Mouse (Mus musculus): ENCODE measurements around the gene Kmt5a. TPM values are rescaled to one million over a fixed set of nuclear protein-coding genes. Genes with fewer than 3 reads are reported as not detected.

Kmt5a gene
- polyA plus RNA-seq, 1 experiment from 2014 or later = 61.3 TPM

DNA sequence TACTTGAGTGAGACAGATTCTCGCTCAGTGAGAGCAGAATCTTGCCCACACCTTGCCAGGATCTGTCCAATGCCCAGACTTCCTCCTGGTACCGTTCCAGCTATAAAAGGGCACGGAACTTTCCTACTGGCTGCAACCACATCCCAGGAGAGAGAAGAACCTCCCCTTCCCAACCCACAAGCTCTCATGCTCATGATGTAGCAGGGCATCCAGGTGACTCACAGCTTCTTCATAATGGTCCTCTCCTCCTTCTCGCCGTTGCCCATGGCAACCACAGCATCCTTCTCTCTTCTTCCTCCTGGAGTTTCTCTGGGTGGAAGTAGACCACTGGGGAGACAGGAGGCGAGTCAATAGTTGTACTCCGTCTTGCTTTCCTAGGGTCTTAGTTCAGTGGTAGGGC, 28.6 kb downstream of the Kmt5a start:
- no peak overlapping the region for H3K4me2 ChIP-seq
- H3K9ac ChIP-seq = no peak overlapping the region
- 88% methylated on average over 7 of the region's 7 CpGs for WGBS
- no peaks in the 10 kb centered on the region for H3K27me3 ChIP-seq
- H3K36me3 ChIP-seq = peaks cover 28% of the 10 kb centered on the region
- no peak for ATAC-seq (ENCODE audit: borderline replicate concordance, extremely low read depth, low FRiP score, low TSS enrichment)
- no peak overlapping the region for H3K27ac ChIP-seq
- H3K9me3 ChIP-seq = no peaks in the 10 kb centered on the region
- no peak overlapping the region for H3K4me3 ChIP-seq
- H3K4me1 ChIP-seq = no peaks in the 10 kb centered on the region

DNA sequence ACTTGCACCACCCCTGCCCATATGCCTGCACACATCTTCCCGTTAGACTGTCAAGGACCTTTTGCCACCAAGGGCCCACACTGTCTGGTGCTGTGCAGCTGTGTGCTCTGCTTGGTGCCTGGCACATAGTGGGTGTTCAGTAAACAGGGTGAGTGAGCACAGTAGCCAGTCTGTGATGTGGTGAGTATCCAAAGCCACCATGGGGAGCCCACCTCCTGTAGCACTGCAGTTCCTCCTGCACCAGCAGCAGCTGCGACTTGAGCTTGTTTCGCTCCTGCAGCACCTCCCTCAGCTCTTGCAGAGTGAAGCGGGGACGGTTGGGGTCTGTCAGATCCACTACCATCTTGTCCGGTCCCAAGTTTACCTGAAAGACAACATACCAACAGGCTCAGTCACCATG, 29.8 kb downstream of the Kmt5a start:
- no peak overlapping the region for H3K4me3 ChIP-seq
- no peak overlapping the region for H3K27ac ChIP-seq
- H3K9me3 ChIP-seq = no peaks in the 10 kb centered on the region
- no peak overlapping the region for H3K9ac ChIP-seq
- peaks cover 23% of the 10 kb centered on the region for H3K36me3 ChIP-seq
- no peak overlapping the region for H3K4me2 ChIP-seq
- no peaks in the 10 kb centered on the region for H3K27me3 ChIP-seq
- ATAC-seq (ENCODE audit: borderline replicate concordance, extremely low read depth, low FRiP score, low TSS enrichment) = no peak
- 94% methylated on average over 6 of the region's 6 CpGs for WGBS
- no peaks in the 10 kb centered on the region for H3K4me1 ChIP-seq

DNA sequence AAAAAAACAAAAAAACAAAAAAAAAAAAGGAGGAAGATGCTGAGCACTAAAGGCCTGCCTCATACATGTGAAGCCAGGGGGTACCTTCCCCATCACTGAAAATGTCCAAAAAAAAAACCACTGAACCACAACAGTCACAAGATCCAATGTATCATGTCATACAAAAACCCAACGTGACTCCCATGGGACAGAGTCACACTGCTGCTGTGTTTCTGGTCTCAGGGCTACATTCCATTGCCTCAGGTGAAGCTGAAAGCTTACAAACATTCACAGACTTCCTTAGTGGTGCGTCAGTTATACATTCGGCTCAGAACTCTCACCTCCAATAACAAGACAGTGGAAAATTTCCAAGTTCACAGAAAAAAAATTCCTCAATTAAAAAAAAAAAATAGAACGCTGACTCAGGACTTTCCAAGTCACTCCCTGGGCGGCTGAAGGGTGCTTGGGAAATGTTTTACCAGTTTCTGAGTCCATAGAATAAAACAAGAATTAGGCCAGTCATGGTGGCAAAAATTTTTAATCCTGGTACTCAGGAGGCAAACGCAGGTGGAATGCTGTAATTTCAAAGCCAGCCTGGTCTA, 31.0 kb downstream of the Kmt5a start:
- H3K27ac ChIP-seq = no peak overlapping the region
- no peak for ATAC-seq (ENCODE audit: borderline replicate concordance, extremely low read depth, low FRiP score, low TSS enrichment)
- no peak overlapping the region for H3K4me2 ChIP-seq
- 0 out of 2 replicates have a peak, but pooled peaks cover 2% of the 10 kb centered on the region for H3K4me1 ChIP-seq
- H3K4me3 ChIP-seq = no peak overlapping the region
- 70% methylated on average over 6 of the region's 6 CpGs for WGBS
- no peak overlapping the region for H3K9ac ChIP-seq
- no peaks in the 10 kb centered on the region for H3K9me3 ChIP-seq
- peaks cover 23% of the 10 kb centered on the region for H3K36me3 ChIP-seq
- H3K27me3 ChIP-seq = no peaks in the 10 kb centered on the region

DNA sequence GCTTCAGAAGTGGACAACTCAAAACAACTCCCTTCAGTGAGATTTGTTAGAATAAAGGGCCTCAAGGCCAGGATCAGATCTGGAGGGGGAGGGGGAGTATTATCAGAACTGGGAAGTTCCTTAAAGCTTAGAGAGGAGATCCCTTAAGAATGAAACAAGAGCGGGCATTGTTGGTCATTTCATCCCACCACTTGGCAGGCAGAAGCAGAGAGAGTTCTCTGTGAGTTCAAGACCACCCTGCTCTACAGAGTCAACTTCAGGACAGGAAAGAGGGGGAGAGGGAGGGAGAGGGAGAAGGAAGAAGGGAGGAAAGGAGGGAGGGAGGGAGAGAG, 39.1 kb downstream of the Kmt5a start:
- WGBS = 85% methylated on average over 1 of the region's 1 CpGs
- Histone ChIP-seq H3K36me3 (no peaks in the 10 kb centered on the region), H3K4me3 (peak overlapping the region; percentile 75; the same call in 1 of the 2 replicates), H3K9me3 (no peaks in the 10 kb centered on the region), H3K27me3 (no peaks in the 10 kb centered on the region), H3K4me2 (peak overlapping the region; percentile 77), H3K9ac (no peak overlapping the region), H3K27ac (peak overlapping the region; percentile 69), H3K4me1 (peaks cover 20% of the 10 kb centered on the region)
- no peak for ATAC-seq (ENCODE audit: borderline replicate concordance, extremely low read depth, low FRiP score, low TSS enrichment)

DNA sequence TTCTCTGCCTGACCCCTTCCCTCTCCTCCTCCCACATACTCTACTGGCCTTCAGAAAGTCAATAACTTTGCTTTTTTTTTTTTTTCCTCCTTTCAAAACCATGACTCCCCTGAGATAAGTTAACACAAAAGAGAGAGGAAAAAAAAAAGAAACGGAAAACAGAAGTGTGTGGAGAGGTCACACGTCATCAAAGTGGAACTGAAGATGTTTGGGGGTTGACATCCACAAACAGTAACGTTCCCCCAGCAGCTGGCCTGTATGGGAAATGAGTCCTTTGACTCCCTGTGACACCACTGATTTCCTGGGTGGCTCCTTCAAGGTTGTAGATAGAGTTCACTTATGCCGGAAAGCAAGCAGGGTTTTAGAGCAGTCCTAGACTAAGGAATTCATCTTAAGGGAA, 40.4 kb downstream of the Kmt5a start:
- ATAC-seq (ENCODE audit: borderline replicate concordance, extremely low read depth, low FRiP score, low TSS enrichment) = no peak
- Histone ChIP-seq H3K9ac (no peak overlapping the region), H3K4me3 (no peak overlapping the region), H3K27me3 (no peaks in the 10 kb centered on the region), H3K27ac (no peak overlapping the region), H3K36me3 (no peaks in the 10 kb centered on the region), H3K4me1 (peaks cover 31% of the 10 kb centered on the region), H3K4me2 (no peak overlapping the region), H3K9me3 (no peaks in the 10 kb centered on the region)
- WGBS = 75% methylated on average over 4 of the region's 4 CpGs

DNA sequence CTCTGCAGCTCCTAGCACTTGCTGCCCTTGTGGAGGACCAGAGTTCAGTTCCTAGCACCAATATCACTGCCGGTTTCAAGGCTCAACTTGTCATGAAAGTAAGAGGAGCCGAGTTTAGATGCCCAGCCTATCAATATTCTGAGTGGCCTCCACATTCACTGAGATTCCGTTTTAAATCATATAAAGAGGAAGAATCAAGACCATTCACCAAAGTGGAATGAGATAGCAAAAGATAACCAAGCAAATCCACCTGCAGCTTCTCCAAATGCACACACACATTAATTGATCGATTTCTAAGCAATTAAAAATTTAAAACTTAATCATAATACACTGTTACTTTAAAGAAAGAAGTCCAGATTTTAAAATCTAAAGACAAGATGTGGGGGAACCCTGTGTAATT, 42.0 kb downstream of the Kmt5a start:
- no peaks in the 10 kb centered on the region for H3K27me3 ChIP-seq
- no peaks in the 10 kb centered on the region for H3K36me3 ChIP-seq
- H3K4me3 ChIP-seq = no peak overlapping the region
- no peak overlapping the region for H3K9ac ChIP-seq
- no peak overlapping the region for H3K27ac ChIP-seq
- H3K9me3 ChIP-seq = no peaks in the 10 kb centered on the region
- H3K4me2 ChIP-seq = no peak overlapping the region
- peaks cover 25% of the 10 kb centered on the region for H3K4me1 ChIP-seq
- WGBS = 88% methylated on average over 4 of the region's 4 CpGs
- no peak for ATAC-seq (ENCODE audit: borderline replicate concordance, extremely low read depth, low FRiP score, low TSS enrichment)

DNA sequence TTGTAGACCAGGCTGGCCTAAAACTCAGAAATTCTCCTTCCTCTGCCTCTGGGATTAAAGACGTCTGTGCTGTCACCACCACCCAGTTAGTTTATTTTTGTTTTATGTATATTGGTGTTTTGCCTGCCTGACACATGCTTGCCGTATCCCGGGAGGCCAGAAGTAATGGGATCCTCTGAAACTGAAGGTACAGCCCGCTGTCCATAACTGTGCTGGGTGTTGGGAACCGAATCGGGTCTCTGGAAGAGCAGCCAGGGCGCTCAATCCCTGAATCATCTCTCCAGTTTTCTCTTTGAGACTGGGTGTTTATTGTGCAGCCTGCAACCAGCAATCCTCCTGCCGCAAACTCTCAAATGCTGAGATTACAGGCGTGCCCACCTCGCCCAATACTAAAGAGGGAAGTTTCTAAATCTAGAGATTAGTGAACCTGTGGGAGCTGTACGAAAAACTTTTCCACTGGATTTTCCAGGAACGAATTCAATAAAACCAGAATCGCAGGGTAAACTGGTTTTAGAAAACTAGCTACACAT, 42.8 kb downstream of the Kmt5a start:
- peak overlapping the region; percentile 61 for H3K4me3 ChIP-seq
- H3K36me3 ChIP-seq = no peaks in the 10 kb centered on the region
- no peak for ATAC-seq (ENCODE audit: borderline replicate concordance, extremely low read depth, low FRiP score, low TSS enrichment)
- peak overlapping the region; percentile 85 for H3K9ac ChIP-seq
- peak overlapping the region; percentile 77 for H3K4me2 ChIP-seq
- H3K4me1 ChIP-seq = peaks cover 20% of the 10 kb centered on the region
- H3K27ac ChIP-seq = peak overlapping the region; percentile 100
- H3K27me3 ChIP-seq = no peaks in the 10 kb centered on the region
- 4% methylated on average over 13 of the region's 13 CpGs for WGBS
- H3K9me3 ChIP-seq = no peaks in the 10 kb centered on the region

DNA sequence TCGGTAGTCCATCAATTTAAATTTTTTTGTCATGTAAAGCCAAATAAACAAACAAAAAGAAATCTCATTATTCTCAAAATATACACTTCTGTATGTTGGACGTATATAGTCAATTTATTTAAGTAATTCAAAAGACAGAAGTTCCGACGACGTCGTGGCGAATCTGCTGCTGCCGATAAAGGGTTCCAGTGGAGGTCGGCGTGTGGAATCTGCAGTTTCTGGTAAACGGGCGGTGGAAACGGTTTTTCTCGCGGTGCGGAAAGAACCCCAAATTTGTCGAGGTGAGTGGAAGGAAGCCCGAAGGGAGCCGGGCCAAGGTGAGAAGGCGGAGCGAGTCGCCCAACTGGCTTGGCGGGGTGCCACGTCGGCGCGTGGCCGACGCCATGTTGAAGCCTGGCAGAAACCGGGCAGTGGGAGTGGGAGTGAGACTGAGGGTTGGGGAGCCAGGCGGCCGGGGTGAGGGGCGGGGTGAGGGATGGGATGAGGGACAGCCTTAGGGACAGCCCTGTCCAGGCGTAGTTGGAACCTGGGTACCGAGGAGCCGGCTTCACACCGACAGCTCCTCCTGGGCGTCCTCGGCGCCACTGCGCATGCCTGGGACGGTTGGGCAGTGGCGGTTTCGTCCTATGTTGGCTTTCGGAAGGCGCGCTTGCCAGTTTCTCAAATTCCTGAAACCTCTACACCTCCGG, 43.4 kb downstream of the Kmt5a start, which contains the start of gene Snrnp35:
TSS of gene Snrnp35 (plus strand) at position 169 of the 689 bp plus-strand sequence.
- Histone ChIP-seq H3K27me3 (no peaks in the 10 kb centered on the region), H3K27ac (peak within 1 kb of the TSS; percentile 100), H3K9ac (peak within 1 kb of the TSS; percentile 85), H3K9me3 (no peaks in the 10 kb centered on the region), H3K36me3 (no peaks in the 10 kb centered on the region), H3K4me2 (peak within 1 kb of the TSS; percentile 77), H3K4me3 (peak within 1 kb of the TSS; percentile 61), H3K4me1 (peaks cover 20% of the 10 kb centered on the region)
- WGBS = under 1% methylated on average over 48 of the region's 48 CpGs
- peak; percentile 94 for ATAC-seq (ENCODE audit: borderline replicate concordance, extremely low read depth, low FRiP score, low TSS enrichment)

DNA sequence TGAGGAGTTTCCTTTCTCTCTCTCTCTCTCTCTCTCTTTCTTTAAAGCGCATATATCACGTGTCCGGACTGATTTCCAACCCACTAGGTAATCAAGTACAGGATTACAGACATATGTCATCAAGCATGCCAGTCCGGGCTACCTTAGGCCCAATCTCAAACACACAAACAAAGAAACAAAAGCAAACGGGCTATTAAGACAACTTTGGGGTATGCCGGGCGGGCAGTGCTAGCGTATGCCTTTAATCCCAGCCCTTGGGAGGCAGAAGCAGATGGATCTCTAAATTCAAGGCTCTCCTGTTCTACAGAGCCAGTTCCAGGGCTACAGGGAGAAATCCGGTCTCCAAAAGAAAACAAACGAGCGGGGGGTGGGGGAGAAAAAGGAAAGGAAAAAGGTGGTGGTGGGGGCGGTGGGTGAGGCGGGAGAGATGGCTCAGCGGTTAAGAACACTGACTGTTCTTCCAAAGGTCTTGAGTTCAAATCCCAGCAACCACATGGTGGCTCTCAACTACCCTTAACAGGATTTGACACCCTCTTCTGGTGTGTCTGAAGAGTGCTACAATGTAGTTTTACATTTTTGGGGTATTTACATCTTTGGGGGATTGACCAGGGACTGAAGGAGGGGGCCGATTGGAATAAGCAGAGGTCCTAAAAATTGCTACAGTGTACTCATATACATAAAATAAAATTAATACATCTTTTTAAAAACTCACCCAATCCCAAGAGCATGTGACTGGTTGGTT, 44.1 kb downstream of the Kmt5a start:
- ATAC-seq (ENCODE audit: borderline replicate concordance, extremely low read depth, low FRiP score, low TSS enrichment) = peak; percentile 17; the same call in 1 of the 2 replicates
- Histone ChIP-seq H3K9ac (peak overlapping the region; percentile 85), H3K9me3 (no peaks in the 10 kb centered on the region), H3K27ac (peak overlapping the region; percentile 100), H3K36me3 (no peaks in the 10 kb centered on the region), H3K4me1 (peaks cover 16% of the 10 kb centered on the region), H3K4me2 (peak overlapping the region; percentile 77), H3K4me3 (peak overlapping the region; percentile 61), H3K27me3 (no peaks in the 10 kb centered on the region)
- 5% methylated on average over 15 of the region's 15 CpGs for WGBS

DNA sequence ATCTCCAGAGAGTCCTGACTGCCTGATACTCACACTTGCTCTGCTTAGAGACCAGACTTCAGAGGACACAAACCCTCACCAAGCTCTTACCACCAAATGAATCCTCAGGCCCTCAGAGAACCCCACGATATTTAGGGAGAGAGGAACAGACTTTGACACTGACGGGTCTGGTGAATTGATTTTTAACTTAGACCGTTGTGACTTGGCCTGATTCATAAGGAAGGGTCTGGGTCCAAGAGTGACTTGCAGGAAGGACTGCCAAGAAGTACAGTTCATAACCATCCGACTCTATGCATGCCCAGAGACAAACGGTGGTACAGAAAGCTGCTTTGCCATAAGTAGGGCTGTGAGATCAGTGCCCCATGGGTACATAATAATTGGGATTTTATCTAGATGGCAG, 45.9 kb downstream of the Kmt5a start:
- Histone ChIP-seq H3K4me2 (no peak overlapping the region), H3K4me1 (peaks cover 13% of the 10 kb centered on the region), H3K9ac (no peak overlapping the region), H3K9me3 (no peaks in the 10 kb centered on the region), H3K27me3 (no peaks in the 10 kb centered on the region), H3K36me3 (peaks cover 6% of the 10 kb centered on the region), H3K27ac (no peak overlapping the region), H3K4me3 (no peak overlapping the region)
- WGBS = 84% methylated on average over 5 of the region's 5 CpGs
- no peak for ATAC-seq (ENCODE audit: borderline replicate concordance, extremely low read depth, low FRiP score, low TSS enrichment)

DNA sequence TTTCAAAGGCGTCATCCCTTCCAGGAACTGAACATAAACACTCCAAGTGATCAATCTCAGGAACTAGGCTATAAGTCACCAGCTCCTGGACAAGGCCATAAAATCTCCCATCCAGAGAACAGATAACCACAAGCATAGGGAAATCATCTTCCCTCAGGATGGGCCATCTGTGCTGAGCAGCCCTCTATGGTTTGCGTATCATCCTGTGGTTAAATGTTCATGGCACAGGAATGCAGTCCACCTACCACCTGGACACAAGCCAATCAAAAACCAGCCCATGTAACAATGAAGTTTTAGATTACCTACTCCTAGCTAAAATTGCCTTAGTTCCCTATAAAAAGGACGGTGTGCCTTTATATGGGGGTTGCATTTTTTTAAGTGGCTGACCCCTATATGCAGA, 49.2 kb downstream of the Kmt5a start:
- no peak overlapping the region for H3K4me2 ChIP-seq
- peaks cover 37% of the 10 kb centered on the region for H3K36me3 ChIP-seq
- no peaks in the 10 kb centered on the region for H3K27me3 ChIP-seq
- H3K4me1 ChIP-seq = peaks cover 14% of the 10 kb centered on the region
- H3K9me3 ChIP-seq = no peaks in the 10 kb centered on the region
- H3K4me3 ChIP-seq = no peak overlapping the region
- no peak overlapping the region for H3K27ac ChIP-seq
- ATAC-seq (ENCODE audit: borderline replicate concordance, extremely low read depth, low FRiP score, low TSS enrichment) = no peak
- 83% methylated on average over 3 of the region's 3 CpGs for WGBS
- H3K9ac ChIP-seq = no peak overlapping the region

DNA sequence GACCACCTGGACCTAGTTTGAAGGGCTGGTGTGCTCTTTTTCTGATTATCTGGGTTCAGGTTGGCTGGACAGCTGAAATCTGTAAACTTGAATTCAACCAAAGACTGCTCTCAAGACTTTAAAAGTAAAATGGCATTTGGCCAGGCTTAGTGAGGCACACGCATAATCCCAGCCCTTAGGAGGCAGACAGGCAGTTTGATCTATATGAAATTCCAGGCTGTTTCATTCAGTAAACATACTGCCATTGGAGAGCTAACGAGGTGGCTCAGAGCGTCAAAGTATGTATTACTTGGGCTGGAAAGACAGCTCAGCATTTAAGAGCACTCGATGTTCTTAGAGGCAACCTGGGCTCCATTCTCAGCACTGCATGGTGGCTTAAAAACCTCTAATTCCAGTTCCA, 52.0 kb downstream of the Kmt5a start:
- H3K9me3 ChIP-seq = no peaks in the 10 kb centered on the region
- peaks cover 8% of the 10 kb centered on the region for H3K4me1 ChIP-seq
- H3K27me3 ChIP-seq = no peaks in the 10 kb centered on the region
- WGBS = 52% methylated on average over 4 of the region's 4 CpGs
- H3K4me3 ChIP-seq = no peak overlapping the region
- H3K27ac ChIP-seq = no peak overlapping the region
- no peak overlapping the region for H3K4me2 ChIP-seq
- H3K36me3 ChIP-seq = peaks cover 47% of the 10 kb centered on the region
- no peak for ATAC-seq (ENCODE audit: borderline replicate concordance, extremely low read depth, low FRiP score, low TSS enrichment)
- no peak overlapping the region for H3K9ac ChIP-seq

Data from lung, embryonic 15.5 days (tissue).